Mouse (Mus musculus): ENCODE measurements around the gene Hic2. TPM values are rescaled to one million over a fixed set of nuclear protein-coding genes. Genes with fewer than 3 reads are reported as not detected.

Gene Hic2
- total and polyA plus RNA-seq, 3 experiments: 5.9 to 9.5 TPM; not detected in 1

DNA sequence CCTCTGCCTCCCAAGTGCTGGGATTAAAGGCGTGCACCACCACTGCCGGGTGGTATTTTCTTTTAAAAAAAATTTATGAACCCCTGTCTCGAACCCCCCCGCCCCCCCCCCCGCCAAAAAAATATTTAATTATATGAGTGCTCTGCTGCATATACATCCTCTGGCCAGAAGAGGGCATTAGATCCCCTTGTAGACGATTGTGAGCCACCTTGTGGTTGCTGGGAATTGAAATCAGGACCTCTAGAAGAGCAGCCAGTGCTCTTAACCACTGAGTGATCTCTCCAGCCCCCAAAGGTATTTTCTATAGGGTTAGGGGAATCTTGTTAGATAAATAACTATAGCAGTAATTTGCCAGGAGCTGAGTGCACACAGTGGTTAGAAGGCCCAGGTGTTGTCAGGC lies 28.4 kb upstream of the Hic2 start:
- no peak overlapping the region for H3K27ac ChIP-seq (ENCODE audit: control insufficient read depth, low read depth, low read length)
- no peaks in the 10 kb centered on the region for H3K27me3 ChIP-seq (ENCODE audit: control insufficient read depth in 1 of 2, insufficient read depth in 2 of 2, low read length in 2 of 2)
- H3K4me3 ChIP-seq (ENCODE audit: control insufficient read depth in 1 of 2, insufficient read depth in 1 of 2, low read depth in 2 of 2, low read length in 2 of 2): peak overlapping the region; percentile 18 to 33; a peak in 2 of 4 replicates
- TF ChIP-seq NELFE (IDR thresholded peaks at IDR 0.05; ENCODE audit: low read depth, low read length): no peak
- TF ChIP-seq EP300 (IDR thresholded peaks at IDR 0.05; ENCODE audit: low read depth in 1 of 2, low read length in 2 of 2): no peak
- no peak for TF ChIP-seq POLR2AphosphoS5 (IDR thresholded peaks at IDR 0.05; ENCODE audit: borderline replicate concordance, low read depth, low read length)
- TF ChIP-seq RCOR1 (IDR thresholded peaks at IDR 0.05; ENCODE audit: low read depth, low read length): no peak
- peak; percentile 45 to 83 (median 64); a peak in 5 of 6 replicates for TF ChIP-seq CTCF (IDR thresholded peaks at IDR 0.05 in 2 of 3, conservative IDR thresholded peaks at IDR 0.05 in 1 of 3; ENCODE audit: control insufficient read depth in 1 of 3, insufficient read depth in 1 of 3, low read depth in 2 of 3, low read length in 3 of 3, poor library complexity in 1 of 3, severe bottlenecking in 1 of 3)
- TF ChIP-seq SMC3 (IDR thresholded peaks at IDR 0.05; ENCODE audit: low read depth, low read length): peak; percentile 81
- TF ChIP-seq ZC3H11A (IDR thresholded peaks at IDR 0.05; ENCODE audit: low read depth, low read length): peak; percentile 85
- TF ChIP-seq HCFC1 (IDR thresholded peaks at IDR 0.05; ENCODE audit: low read depth, low read length): no peak; the same call in 1 of the 2 replicates
- no peak for TF ChIP-seq ZMIZ1 (IDR thresholded peaks at IDR 0.05; ENCODE audit: low read depth, low read length)
- no peak for TF ChIP-seq MAZ (IDR thresholded peaks at IDR 0.05; ENCODE audit: low read depth, low read length)
- TF ChIP-seq RAD21 (IDR thresholded peaks at IDR 0.05; ENCODE audit: low read depth, low read length): peak; percentile 72
- TF ChIP-seq TBP (IDR thresholded peaks at IDR 0.05; ENCODE audit: low read depth, low read length): no peak
- no peak for TF ChIP-seq SIN3A (IDR thresholded peaks at IDR 0.05; ENCODE audit: low read length)
- TF ChIP-seq E2F4 (IDR thresholded peaks at IDR 0.05; ENCODE audit: borderline replicate concordance, low read depth, low read length): no peak
- no peak for TF ChIP-seq TAL1 (IDR thresholded peaks at IDR 0.05; ENCODE audit: low read length)
- TF ChIP-seq ZNF384 (IDR thresholded peaks at IDR 0.05; ENCODE audit: low read depth, low read length): peak; percentile 73
- TF ChIP-seq NRF1 (IDR thresholded peaks at IDR 0.05; ENCODE audit: insufficient read depth, low read depth, low read length, poor library complexity, severe bottlenecking): no peak
- TF ChIP-seq CHD1 (IDR thresholded peaks at IDR 0.05; ENCODE audit: low read depth, low read length): no peak
- no peak for TF ChIP-seq USF1 (IDR thresholded peaks at IDR 0.05; ENCODE audit: low read depth, low read length)
- no peak for TF ChIP-seq ZKSCAN1 (IDR thresholded peaks at IDR 0.05; ENCODE audit: low read depth, low read length)
- TF ChIP-seq CHD2 (IDR thresholded peaks at IDR 0.05; ENCODE audit: low read length): no peak
- no peak for TF ChIP-seq KAT2A (conservative IDR thresholded peaks at IDR 0.05; ENCODE audit: low read depth, low read length)
- no peak for TF ChIP-seq ELF1 (IDR thresholded peaks at IDR 0.05; ENCODE audit: low read depth, low read length)
- TF ChIP-seq UBTF (IDR thresholded peaks at IDR 0.05; ENCODE audit: borderline replicate concordance, insufficient read depth, low read depth, low read length): no peak
- TF ChIP-seq MYC (IDR thresholded peaks at IDR 0.05; ENCODE audit: low read depth, low read length): no peak
- no peak for TF ChIP-seq GABPA (IDR thresholded peaks at IDR 0.05; ENCODE audit: low read depth, low read length)
- no peak; the same call in 1 of the 2 replicates for TF ChIP-seq MXI1 (IDR thresholded peaks at IDR 0.05; ENCODE audit: low read depth, low read length)
- TF ChIP-seq ETS1 (IDR thresholded peaks at IDR 0.05; ENCODE audit: low read depth, low read length): no peak
- no peak for TF ChIP-seq POLR2A (IDR thresholded peaks at IDR 0.05; ENCODE audit: control insufficient read depth in 1 of 2, insufficient read depth in 1 of 2, low read depth in 1 of 2, low read length in 2 of 2, poor library complexity in 1 of 2)
- TF ChIP-seq JUND (IDR thresholded peaks at IDR 0.05; ENCODE audit: low read depth, low read length): no peak
- TF ChIP-seq GATA1 (IDR thresholded peaks at IDR 0.05; ENCODE audit: low read depth, low read length): no peak
- H3K36me3 ChIP-seq (ENCODE audit: control insufficient read depth in 1 of 2, insufficient read depth in 2 of 2, low read length in 2 of 2): peaks cover 0 to 6% of the 10 kb centered on the region in 2 experiments; a peak in 2 of 4 replicates
- peaks cover 17% of the 10 kb centered on the region for H3K79me2 ChIP-seq (ENCODE audit: control insufficient read depth, insufficient read depth, low read length, poor library complexity)
- H3K4me1 ChIP-seq (ENCODE audit: control insufficient read depth in 1 of 2, insufficient read depth in 2 of 2, low read length in 2 of 2): peaks cover 8 to 12% of the 10 kb centered on the region in 2 experiments; a peak in 3 of 4 replicates
- H3K9me3 ChIP-seq (replicated peaks; ENCODE audit: insufficient read depth, low read length): no peaks in the 10 kb centered on the region
- H3K9ac ChIP-seq (ENCODE audit: control insufficient read depth, low read depth, low read length, poor library complexity, severe bottlenecking): peak overlapping the region; percentile 22; the same call in 1 of the 2 replicates
- peak; percentile 82 for DNase-seq (ENCODE audit: low read depth, low spot score)
